Mouse (Mus musculus): ENCODE results near the gene Olfr138. TPM values are rescaled to one million over a fixed set of nuclear protein-coding genes. Genes with fewer than 3 reads are reported as not detected.

Olfr138 gene
- not detected for polyA plus RNA-seq (2014; fragmentation: Illumina TruSeq; extraction: RNeasy Lipid Tissue Mini Kit (QIAGEN cat#74804); ENCODE audit: low read depth, low replicate concordance)

GRCm38 (mm10) chr17:38260735-38261134 is at the start of gene Olfr138:
Gene Olfr138, plus strand, starts transcription at chr17:38261035.

GRCm38 (mm10) chr17:38307470-38307869 is 46.6 kb downstream of the Olfr138 start, which contains the start of gene Olfr137:
Gene Olfr137, minus strand, starts transcription at chr17:38307570.

Other genes with a start within 250 kb of the Olfr138 start
- gene Olfr129, start 201.0 kb upstream of the Olfr138 start, polyA plus RNA-seq (2014; fragmentation: Illumina TruSeq; extraction: RNeasy Lipid Tissue Mini Kit (QIAGEN cat#74804); ENCODE audit: low read depth, low replicate concordance), result not detected
- gene Olfr130, start 197.1 kb upstream of the Olfr138 start, polyA plus RNA-seq (2014; fragmentation: Illumina TruSeq; extraction: RNeasy Lipid Tissue Mini Kit (QIAGEN cat#74804); ENCODE audit: low read depth, low replicate concordance), result not detected
- gene Olfr131, start 172.3 kb upstream of the Olfr138 start, polyA plus RNA-seq (2014; fragmentation: Illumina TruSeq; extraction: RNeasy Lipid Tissue Mini Kit (QIAGEN cat#74804); ENCODE audit: low read depth, low replicate concordance), result not detected
- not detected for gene Olfr132, start 126.5 kb upstream of the Olfr138 start, polyA plus RNA-seq (2014; fragmentation: Illumina TruSeq; extraction: RNeasy Lipid Tissue Mini Kit (QIAGEN cat#74804); ENCODE audit: low read depth, low replicate concordance)
- not detected for gene Olfr133, start 115.8 kb upstream of the Olfr138 start, polyA plus RNA-seq (2014; fragmentation: Illumina TruSeq; extraction: RNeasy Lipid Tissue Mini Kit (QIAGEN cat#74804); ENCODE audit: low read depth, low replicate concordance)
- not detected for gene Olfr134, start 89.6 kb upstream of the Olfr138 start, polyA plus RNA-seq (2014; fragmentation: Illumina TruSeq; extraction: RNeasy Lipid Tissue Mini Kit (QIAGEN cat#74804); ENCODE audit: low read depth, low replicate concordance)
- not detected for gene Olfr135, start 56.7 kb upstream of the Olfr138 start, polyA plus RNA-seq (2014; fragmentation: Illumina TruSeq; extraction: RNeasy Lipid Tissue Mini Kit (QIAGEN cat#74804); ENCODE audit: low read depth, low replicate concordance)
- not detected for gene Olfr137, start 46.5 kb downstream of the Olfr138 start, polyA plus RNA-seq (2014; fragmentation: Illumina TruSeq; extraction: RNeasy Lipid Tissue Mini Kit (QIAGEN cat#74804); ENCODE audit: low read depth, low replicate concordance)
- gene Olfr136, start 68.8 kb downstream of the Olfr138 start, polyA plus RNA-seq (2014; fragmentation: Illumina TruSeq; extraction: RNeasy Lipid Tissue Mini Kit (QIAGEN cat#74804); ENCODE audit: low read depth, low replicate concordance), result not detected
- gene Esp36, start 159.2 kb downstream of the Olfr138 start, polyA plus RNA-seq (2014; fragmentation: Illumina TruSeq; extraction: RNeasy Lipid Tissue Mini Kit (QIAGEN cat#74804); ENCODE audit: low read depth, low replicate concordance), result not detected